Mouse (Mus musculus): ENCODE results near the gene Olfr317. TPM values are rescaled to one million over a fixed set of nuclear protein-coding genes. Genes with fewer than 3 reads are reported as not detected.
"Not testable (repeated sequence)": the region's sequence is repeated elsewhere in the genome, so short reads cannot be mapped to it uniquely, and the experiment has no call there.

Olfr317 gene
- not detected in 2 replicates for polyA plus RNA-seq (2011; ENCODE audit: insufficient read depth, insufficient read length, low replicate concordance, missing spikeins)

- no peak within 1 kb of the TSS for H3K27ac ChIP-seq (ENCODE audit: control insufficient read depth, insufficient read depth, low read depth, low read length, poor library complexity)
- no peaks in the 10 kb centered on the region for H3K4me1 ChIP-seq (ENCODE audit: control insufficient read depth, insufficient read depth, low read length)
- H3K4me3 ChIP-seq (replicated peaks; ENCODE audit: control insufficient read depth, low read depth, low read length) = no peak within 1 kb of the TSS
- 62% methylated on average over 4 of the region's 4 CpGs for WGBS
- TF ChIP-seq CTCF (IDR thresholded peaks at IDR 0.05; ENCODE audit: control insufficient read depth, insufficient read depth, low read length) (no peak), POLR2A (IDR thresholded peaks at IDR 0.05; ENCODE audit: borderline replicate concordance, control insufficient read depth, low read depth, low read length) (no peak)
These were observed at the start of gene Olfr317 for GRCm38 (mm10) chr11:58738792-58739262. TSS of gene Olfr317 (minus strand) at chr11:58739212.

GRCm38 (mm10) chr11:58788346-58788745 lies 49.3 kb upstream of the Olfr317 start:
- Histone ChIP-seq H3K4me1 (ENCODE audit: control insufficient read depth, insufficient read depth, low read length) (no peaks in the 10 kb centered on the region; the same call in 1 of the 2 replicates), H3K4me3 (replicated peaks; ENCODE audit: control insufficient read depth, low read depth, low read length) (no peak overlapping the region), H3K27ac (ENCODE audit: control insufficient read depth, insufficient read depth, low read depth, low read length, poor library complexity) (no peak overlapping the region)
- WGBS = 43% methylated on average over 8 of the region's 8 CpGs
- no peak for TF ChIP-seq POLR2A (IDR thresholded peaks at IDR 0.05; ENCODE audit: borderline replicate concordance, control insufficient read depth, low read depth, low read length)
- no peak for TF ChIP-seq CTCF (IDR thresholded peaks at IDR 0.05; ENCODE audit: control insufficient read depth, insufficient read depth, low read length)

GRCm38 (mm10) chr11:58787651-58788050 lies 48.6 kb upstream of the Olfr317 start:
- H3K27ac ChIP-seq (ENCODE audit: control insufficient read depth, insufficient read depth, low read depth, low read length, poor library complexity) = no peak overlapping the region
- WGBS = 75% methylated on average over 10 of the region's 10 CpGs
- no peaks in the 10 kb centered on the region; the same call in 1 of the 2 replicates for H3K4me1 ChIP-seq (ENCODE audit: control insufficient read depth, insufficient read depth, low read length)
- H3K4me3 ChIP-seq (replicated peaks; ENCODE audit: control insufficient read depth, low read depth, low read length) = no peak overlapping the region
- no peak for TF ChIP-seq POLR2A (IDR thresholded peaks at IDR 0.05; ENCODE audit: borderline replicate concordance, control insufficient read depth, low read depth, low read length)
- TF ChIP-seq CTCF (IDR thresholded peaks at IDR 0.05; ENCODE audit: control insufficient read depth, insufficient read depth, low read length) = no peak

GRCm38 (mm10) chr11:58784182-58784581 lies 45.2 kb upstream of the Olfr317 start:
- WGBS = 78% methylated on average over 2 of the region's 2 CpGs
- Histone ChIP-seq H3K4me3 (replicated peaks; ENCODE audit: control insufficient read depth, low read depth, low read length) (no peak overlapping the region), H3K27ac (ENCODE audit: control insufficient read depth, insufficient read depth, low read depth, low read length, poor library complexity) (no peak overlapping the region), H3K4me1 (ENCODE audit: control insufficient read depth, insufficient read depth, low read length) (no peaks in the 10 kb centered on the region; the same call in 1 of the 2 replicates)
- no peak for TF ChIP-seq CTCF (IDR thresholded peaks at IDR 0.05; ENCODE audit: control insufficient read depth, insufficient read depth, low read length)
- TF ChIP-seq POLR2A (IDR thresholded peaks at IDR 0.05; ENCODE audit: borderline replicate concordance, control insufficient read depth, low read depth, low read length) = no peak

- H3K4me3 ChIP-seq (replicated peaks; ENCODE audit: control insufficient read depth, low read depth, low read length) = no peak within 1 kb of the TSS
- no peak within 1 kb of the TSS for H3K27ac ChIP-seq (ENCODE audit: control insufficient read depth, insufficient read depth, low read depth, low read length, poor library complexity)
- no peaks in the 10 kb centered on the region for H3K4me1 ChIP-seq (ENCODE audit: control insufficient read depth, insufficient read depth, low read length)
- WGBS = 51% methylated on average over 6 of the region's 6 CpGs
- TF ChIP-seq POLR2A (IDR thresholded peaks at IDR 0.05; ENCODE audit: borderline replicate concordance, control insufficient read depth, low read depth, low read length) (no peak), CTCF (IDR thresholded peaks at IDR 0.05; ENCODE audit: control insufficient read depth, insufficient read depth, low read length) (no peak)
These were observed 43.6 kb upstream of the Olfr317 start, which contains the start of gene Olfr314 for GRCm38 (mm10) chr11:58782480-58783089. TSS of gene Olfr314 (plus strand) at chr11:58782952.

- no peak for TF ChIP-seq POLR2A (IDR thresholded peaks at IDR 0.05; ENCODE audit: borderline replicate concordance, control insufficient read depth, low read depth, low read length)
- no peak for TF ChIP-seq CTCF (IDR thresholded peaks at IDR 0.05; ENCODE audit: control insufficient read depth, insufficient read depth, low read length)
- H3K4me3 ChIP-seq (replicated peaks; ENCODE audit: control insufficient read depth, low read depth, low read length) = no peak within 1 kb of the TSS
- no peaks in the 10 kb centered on the region for H3K4me1 ChIP-seq (ENCODE audit: control insufficient read depth, insufficient read depth, low read length)
- no peak within 1 kb of the TSS for H3K27ac ChIP-seq (ENCODE audit: control insufficient read depth, insufficient read depth, low read depth, low read length, poor library complexity)
These were observed 33.9 kb upstream of the Olfr317 start, which contains the start of gene Olfr315 for GRCm38 (mm10) chr11:58772888-58773287. TSS of gene Olfr315 (plus strand) at chr11:58773188.

- Histone ChIP-seq H3K4me3 (replicated peaks; ENCODE audit: control insufficient read depth, low read depth, low read length) (no peak within 1 kb of the TSS), H3K4me1 (ENCODE audit: control insufficient read depth, insufficient read depth, low read length) (no peaks in the 10 kb centered on the region), H3K27ac (ENCODE audit: control insufficient read depth, insufficient read depth, low read depth, low read length, poor library complexity) (no peak within 1 kb of the TSS)
- 83% methylated on average over 2 of the region's 2 CpGs for WGBS
- no peak for TF ChIP-seq CTCF (IDR thresholded peaks at IDR 0.05; ENCODE audit: control insufficient read depth, insufficient read depth, low read length)
- TF ChIP-seq POLR2A (IDR thresholded peaks at IDR 0.05; ENCODE audit: borderline replicate concordance, control insufficient read depth, low read depth, low read length) = no peak
These were observed 13.4 kb upstream of the Olfr317 start, which contains the start of gene Olfr316 for GRCm38 (mm10) chr11:58752434-58752833. TSS of gene Olfr316 (plus strand) at chr11:58752734.

GRCm38 (mm10) chr11:58751096-58751495 lies 12.1 kb upstream of the Olfr317 start:
- H3K27ac ChIP-seq (ENCODE audit: control insufficient read depth, insufficient read depth, low read depth, low read length, poor library complexity); H3K4me3 ChIP-seq (replicated peaks; ENCODE audit: control insufficient read depth, low read depth, low read length); H3K4me1 ChIP-seq (ENCODE audit: control insufficient read depth, insufficient read depth, low read length): not testable (repeated sequence)
- 76% methylated on average over 18 of the region's 18 CpGs for WGBS
